Comparison of ENCODE assay signal across 22 mouse cellular contexts in genomic region chr10:119205229-119205628, GRCm38 (mm10). TPM values are rescaled to one million over a fixed set of nuclear protein-coding genes. Genes with fewer than 3 reads are reported as not detected.
DNase-seq lines count a peak whose midpoint lies in the region; ATAC-seq and TF ChIP-seq lines count a peak whose summit lies in the region.
"Had no signal": no experiment of that assay in that cellular context is flagged by ENCODE, and none has a peak within 500 bp of the region (broad histone marks: within the 10 kb centered on the region; RNA-seq: fewer than 3 reads in every experiment).

No protein-coding gene starts in this region.

- 91% methylated on average over 5 of the region's 5 CpGs for WGBS in midbrain, embryonic 11.5 days
- 90% methylated on average over 5 of the region's 5 CpGs for WGBS in midbrain, embryonic 14.5 days
- WGBS in small intestine, adult 2 months, result 38% methylated on average over 5 of the region's 5 CpGs

- H3K27ac ChIP-seq in midbrain, embryonic 11.5 days (ENCODE audit: low read depth, low read length), result no peak overlapping the region
- no peak overlapping the region for H3K27ac ChIP-seq in midbrain, embryonic 14.5 days (replicated peaks; ENCODE audit: low read depth, low read length)
- H3K27ac ChIP-seq in small intestine, adult 2 months (ENCODE audit: insufficient read depth, low read depth, low read length), result peak overlapping the region; percentile 44
- H3K27ac ChIP-seq: forebrain, embryonic 10.5 days; forebrain, embryonic 13.5 days; hindbrain, embryonic 10.5 days; hindbrain, embryonic 13.5 days had no signal

- no peak for TF ChIP-seq POLR2A in small intestine, adult 2 months (IDR thresholded peaks at IDR 0.05; ENCODE audit: low read depth, low read length)

- H3K4me1 ChIP-seq in midbrain, embryonic 11.5 days (ENCODE audit: control insufficient read depth, insufficient read depth, low read length), result no peaks in the 10 kb centered on the region
- no peaks in the 10 kb centered on the region for H3K4me1 ChIP-seq in midbrain, embryonic 14.5 days (ENCODE audit: control insufficient read depth, insufficient read depth, low read length)
- peaks cover 22% of the 10 kb centered on the region for H3K4me1 ChIP-seq in small intestine, adult 2 months (ENCODE audit: control insufficient read depth, insufficient read depth, insufficient read length, low read length)
- H3K4me1 ChIP-seq: forebrain, embryonic 10.5 days; forebrain, embryonic 13.5 days; hindbrain, embryonic 10.5 days; hindbrain, embryonic 13.5 days had no signal

- intact Hi-C loops in heart, postnatal 36 days (cut with DNase I), result no loop called here

- peaks cover 26% of the 10 kb centered on the region for H3K36me3 ChIP-seq in midbrain, embryonic 11.5 days (ENCODE audit: control insufficient read depth, insufficient read depth, low read length)
- H3K36me3 ChIP-seq in midbrain, embryonic 14.5 days (ENCODE audit: control insufficient read depth, insufficient read depth, low read length), result peaks cover 82% of the 10 kb centered on the region
- H3K36me3 ChIP-seq in small intestine, adult 2 months (ENCODE audit: control insufficient read depth, insufficient read depth, low read length), result peaks cover 43% of the 10 kb centered on the region

- H3K4me2 ChIP-seq in midbrain, embryonic 11.5 days, result no peak overlapping the region
- H3K4me2 ChIP-seq in midbrain, embryonic 14.5 days (ENCODE audit: low read length), result no peak overlapping the region
- H3K4me2 ChIP-seq: forebrain, embryonic 13.5 days; heart, embryonic 11.5 days; hindbrain, embryonic 13.5 days had no signal

- no peaks in the 10 kb centered on the region for H3K27me3 ChIP-seq in midbrain, embryonic 11.5 days (ENCODE audit: control insufficient read depth, insufficient read depth, low read length)
- H3K27me3 ChIP-seq in midbrain, embryonic 14.5 days (ENCODE audit: control insufficient read depth, insufficient read depth, low read length), result no peaks in the 10 kb centered on the region
- no peaks in the 10 kb centered on the region for H3K27me3 ChIP-seq in small intestine, adult 2 months (ENCODE audit: control insufficient read depth, insufficient read depth, low read length)
- H3K27me3 ChIP-seq: forebrain, embryonic 13.5 days; hindbrain, embryonic 13.5 days had no signal

- no peak overlapping the region for H3K9ac ChIP-seq in midbrain, embryonic 11.5 days (ENCODE audit: low read length)
- H3K9ac ChIP-seq in midbrain, embryonic 14.5 days (replicated peaks; ENCODE audit: low read length), result no peak overlapping the region
- H3K9ac ChIP-seq: forebrain, embryonic 13.5 days; hindbrain, embryonic 13.5 days had no signal

- DNase-seq in heart, adult 11 months, result peak; percentile 82
- no peak for DNase-seq in heart, postnatal 36 days
- peak; percentile 51 for DNase-seq in midbrain, embryonic 11.5 days (ENCODE audit: low spot score, missing footprints)
- no peak for DNase-seq in midbrain, embryonic 14.5 days
- peak; percentile 49 for DNase-seq in yolk sac, embryonic 10.5 days (ENCODE audit: low spot score)
- no peak for DNase-seq in T-cell, adult 2 months (ENCODE audit: low spot score)
- no peak for DNase-seq in urinary bladder, adult 2 months (ENCODE audit: low spot score)
- DNase-seq: cerebellum, adult 11 months; cerebellum, adult 2 months; cerebellum, adult 9-11 months; cerebellum, postnatal 25 days; embryo, embryonic 11 days; gastrocnemius, postnatal 10 days; gastrocnemius, postnatal 36 days had no signal

- H3K4me3 ChIP-seq in midbrain, embryonic 11.5 days (ENCODE audit: low read depth, low read length), result no peak overlapping the region
- no peak overlapping the region for H3K4me3 ChIP-seq in midbrain, embryonic 14.5 days (replicated peaks; ENCODE audit: low read depth, low read length)
- H3K4me3 ChIP-seq in small intestine, adult 2 months (ENCODE audit: low read depth, low read length), result no peak overlapping the region
- H3K4me3 ChIP-seq: forebrain, embryonic 10.5 days; forebrain, embryonic 13.5 days; hindbrain, embryonic 10.5 days; hindbrain, embryonic 13.5 days had no signal

- TF ChIP-seq CTCF in small intestine, adult 2 months (IDR thresholded peaks at IDR 0.05; ENCODE audit: extremely low read depth, insufficient read length, insufficient replicate concordance, low read depth, low read length), result no peak

- no peaks in the 10 kb centered on the region for H3K9me3 ChIP-seq in midbrain, embryonic 11.5 days (ENCODE audit: control insufficient read depth, low read length)
- H3K9me3 ChIP-seq in midbrain, embryonic 14.5 days (ENCODE audit: control insufficient read depth, low read length), result no peaks in the 10 kb centered on the region
- H3K9me3 ChIP-seq: forebrain, embryonic 10.5 days; forebrain, embryonic 13.5 days; hindbrain, embryonic 10.5 days; hindbrain, embryonic 13.5 days had no signal

- no peak for ATAC-seq in midbrain, embryonic 11.5 days (ENCODE audit: low FRiP score)
- no peak for ATAC-seq in midbrain, embryonic 14.5 days (ENCODE audit: low FRiP score, low TSS enrichment)
- ATAC-seq: forebrain, embryonic 13.5 days; forebrain, embryonic 16.5 days; hindbrain, embryonic 16.5 days had no signal

RNA-seq across cellular contexts. Expression of gene Cand1, which starts 34.6 kb away (rescaled TPM):
- total RNA-seq in heart, postnatal 36 days (2021), result 10 to 100 TPM; 39.1 to 49.1 TPM
- 115 and 123 TPM in 2 replicates for polyA plus RNA-seq in midbrain, embryonic 11.5 days (2014; fragmentation: Nextera tagmentation; extraction: Ambion mirVana)
- 45.2 and 79.8 TPM in 2 replicates for polyA plus RNA-seq in midbrain, embryonic 14.5 days (2014; fragmentation: Nextera tagmentation; extraction: Ambion mirVana)
- 9.8 and 12.9 TPM in 2 replicates for polyA plus RNA-seq in small intestine, adult 2 months (2012; rRNA removed)
- 23.7 and 31.6 TPM in 2 replicates for polyA plus RNA-seq in urinary bladder, adult 2 months (2012; rRNA removed)

Comparison
In these comparisons a context has a peak if more than half of its experiments do, and no peak if none do; other contexts are left out.
1. DNase-seq: peak in heart, adult 11 months (single experiment), midbrain, embryonic 11.5 days (single experiment) and yolk sac, embryonic 10.5 days (single experiment); none in heart, postnatal 36 days (0 of 2), midbrain, embryonic 14.5 days (single experiment), T-cell, adult 2 months (single experiment) and urinary bladder, adult 2 months (single experiment).